ENCODE assay signal across 28 mouse cellular contexts in genomic region chr1:179129995-179130394, GRCm38 (mm10).
DNase-seq lines count a peak whose midpoint lies in the region; ATAC-seq and TF ChIP-seq lines count a peak whose summit lies in the region.
"Had no signal": no experiment of that assay in that cellular context is flagged by ENCODE, and none has a peak within 500 bp of the region (broad histone marks: within the 10 kb centered on the region; RNA-seq: fewer than 3 reads in every experiment).

No protein-coding gene starts in this region.

- no peak overlapping the region for H3K4me2 ChIP-seq in kidney, embryonic 16.5 days (replicated peaks; ENCODE audit: low read depth, low read length)
- H3K4me2 ChIP-seq: embryonic facial prominence, embryonic 13.5 days; forebrain, embryonic 12.5 days; forebrain, embryonic 15.5 days; heart, embryonic 12.5 days; heart, embryonic 15.5 days; hindbrain, embryonic 13.5 days had no signal

- H3K4me1 ChIP-seq in kidney, embryonic 16.5 days (ENCODE audit: insufficient read depth, low read length), result no peaks in the 10 kb centered on the region
- no peaks in the 10 kb centered on the region for H3K4me1 ChIP-seq in lung, adult 2 months (ENCODE audit: control insufficient read depth, insufficient read depth, low read length)
- H3K4me1 ChIP-seq: forebrain, embryonic 12.5 days; forebrain, embryonic 15.5 days; heart, embryonic 15.5 days had no signal

- no peak overlapping the region for H3K27ac ChIP-seq in kidney, embryonic 16.5 days (ENCODE audit: low read length)
- H3K27ac ChIP-seq: embryonic facial prominence, embryonic 10.5 days; embryonic facial prominence, embryonic 13.5 days; forebrain, embryonic 12.5 days; forebrain, embryonic 15.5 days; heart, embryonic 15.5 days; hindbrain, embryonic 10.5 days; hindbrain, embryonic 13.5 days; hindbrain, postnatal 0 days had no signal

- peak; percentile 18 for DNase-seq in naive thymus-derived CD4-positive, alpha-beta T cell, adult 2 months (ENCODE audit: low read depth)
- no peak for DNase-seq in urinary bladder, adult 18-20 months (ENCODE audit: low spot score in 2 of 2)
- DNase-seq in lung, adult 2 months, result no peak
- DNase-seq: adrenal gland, adult 2 months; adrenal gland, postnatal 14 days; cerebellum, adult 11 months; cerebellum, adult 8-10 months; cerebellum, postnatal 10 days; cerebellum, postnatal 36 days; embryo, embryonic 11 days; gastrocnemius, postnatal 25 days; heart, adult 18-20 months; heart, postnatal 10 days; heart, postnatal 36 days had no signal

- 97% methylated on average over 5 of the region's 5 CpGs for WGBS in kidney, embryonic 16.5 days
- WGBS in lung, adult 2 months, result 85% methylated on average over 5 of the region's 5 CpGs

- no peak for TF ChIP-seq CTCF in lung, adult 2 months (IDR thresholded peaks at IDR 0.05; ENCODE audit: insufficient read depth, low read length)

- peaks cover 8% of the 10 kb centered on the region for H3K36me3 ChIP-seq in kidney, embryonic 16.5 days (ENCODE audit: insufficient read depth, low read length)
- H3K36me3 ChIP-seq: forebrain, embryonic 12.5 days; forebrain, embryonic 15.5 days; heart, embryonic 15.5 days; hindbrain, embryonic 10.5 days had no signal

- no peaks in the 10 kb centered on the region for H3K27me3 ChIP-seq in kidney, embryonic 16.5 days (ENCODE audit: insufficient read depth, low read length)
- H3K27me3 ChIP-seq: embryonic facial prominence, embryonic 13.5 days; forebrain, embryonic 12.5 days; forebrain, embryonic 15.5 days; heart, embryonic 12.5 days; heart, embryonic 15.5 days; hindbrain, embryonic 13.5 days had no signal

- peaks cover 10% of the 10 kb centered on the region; the same call in 1 of the 2 replicates for H3K9me3 ChIP-seq in kidney, embryonic 16.5 days (ENCODE audit: low read length)
- H3K9me3 ChIP-seq: forebrain, embryonic 15.5 days had no signal

- no peak overlapping the region for H3K9ac ChIP-seq in kidney, embryonic 16.5 days (replicated peaks; ENCODE audit: low read length)
- H3K9ac ChIP-seq: embryonic facial prominence, embryonic 13.5 days; forebrain, embryonic 12.5 days; forebrain, embryonic 15.5 days; heart, embryonic 12.5 days; heart, embryonic 15.5 days; hindbrain, embryonic 13.5 days had no signal

- no peak overlapping the region for H3K4me3 ChIP-seq in kidney, embryonic 16.5 days (ENCODE audit: low read length)
- no peak overlapping the region for H3K4me3 ChIP-seq in lung, adult 2 months (replicated peaks; ENCODE audit: extremely low read depth, low read depth, low read length)
- H3K4me3 ChIP-seq: embryonic facial prominence, embryonic 10.5 days; embryonic facial prominence, embryonic 13.5 days; erythroblast, embryonic 14.5 days; forebrain, embryonic 12.5 days; forebrain, embryonic 15.5 days; heart, embryonic 12.5 days; heart, embryonic 15.5 days; hindbrain, embryonic 10.5 days; hindbrain, embryonic 13.5 days had no signal

- no peak for TF ChIP-seq POLR2A in lung, adult 2 months (IDR thresholded peaks at IDR 0.05; ENCODE audit: borderline replicate concordance, extremely low read depth, low read depth, low read length)

- ATAC-seq in CD4-positive, CD25-positive, alpha-beta regulatory T cell, adult 4 months, result peak; percentile 87
- ATAC-seq in activated CD4-positive, CD25-positive, alpha-beta regulatory T cell, adult 4 months, result peak; percentile 91
- ATAC-seq in kidney, embryonic 16.5 days (ENCODE audit: low FRiP score, low TSS enrichment), result no peak
- ATAC-seq: forebrain, embryonic 15.5 days; hindbrain, postnatal 0 days; intestine, embryonic 16.5 days had no signal
